8 mouse cellular contexts compared by ENCODE assay signal in genomic region chr14:16818602-16819250, GRCm38 (mm10). TPM values are rescaled to one million over a fixed set of nuclear protein-coding genes. Genes with fewer than 3 reads are reported as not detected.
DNase-seq lines count a peak whose midpoint lies in the region; ATAC-seq and TF ChIP-seq lines count a peak whose summit lies in the region.

TSS of gene Rarb (minus strand) at chr14:16819156.

- H3K4me2 ChIP-seq in stomach, embryonic 14.5 days (replicated peaks; ENCODE audit: low read depth, low read length), result no peak within 1 kb of the TSS
- no peak within 1 kb of the TSS for H3K4me2 ChIP-seq in stomach, postnatal 0 days (replicated peaks; ENCODE audit: low read depth)
- H3K4me2 ChIP-seq in hindbrain, embryonic 11.5 days (replicated peaks; ENCODE audit: low read depth, low read length), result no peak within 1 kb of the TSS

- no peak for TF ChIP-seq CTCF in stomach, postnatal 0 days (IDR thresholded peaks at IDR 0.05; ENCODE audit: low read depth)
- TF ChIP-seq CTCF in layer of hippocampus, adult 2 months (conservative IDR thresholded peaks at IDR 0.05), result no peak

- no peaks in the 10 kb centered on the region for H3K4me1 ChIP-seq in stomach, embryonic 14.5 days (ENCODE audit: control insufficient read depth, insufficient read depth, low read length)
- H3K4me1 ChIP-seq in stomach, postnatal 0 days (replicated peaks; ENCODE audit: control insufficient read depth, insufficient read depth), result no peaks in the 10 kb centered on the region
- no peaks in the 10 kb centered on the region for H3K4me1 ChIP-seq in hindbrain, embryonic 11.5 days (replicated peaks; ENCODE audit: control insufficient read depth, insufficient read depth, low read length)

- H3K4me3 ChIP-seq in stomach, embryonic 14.5 days (ENCODE audit: low read depth, low read length), result no peak within 1 kb of the TSS
- H3K4me3 ChIP-seq in stomach, postnatal 0 days (ENCODE audit: low read depth, low read length), result no peak within 1 kb of the TSS
- H3K4me3 ChIP-seq in hindbrain, embryonic 11.5 days (ENCODE audit: low read depth, low read length), result no peak within 1 kb of the TSS
- no peak within 1 kb of the TSS for H3K4me3 ChIP-seq in layer of hippocampus, adult 2 months

- no peaks in the 10 kb centered on the region for H3K9me3 ChIP-seq in stomach, embryonic 14.5 days (ENCODE audit: control insufficient read depth, low read depth, low read length)
- H3K9me3 ChIP-seq in stomach, postnatal 0 days (ENCODE audit: control insufficient read depth, low read length), result no peaks in the 10 kb centered on the region
- H3K9me3 ChIP-seq in hindbrain, embryonic 11.5 days (ENCODE audit: control insufficient read depth, low read length), result no peaks in the 10 kb centered on the region

- no peak within 1 kb of the TSS for H3K27ac ChIP-seq in stomach, embryonic 14.5 days (ENCODE audit: low read length)
- H3K27ac ChIP-seq in stomach, postnatal 0 days (replicated peaks), result no peak within 1 kb of the TSS
- H3K27ac ChIP-seq in hindbrain, embryonic 11.5 days (ENCODE audit: low read depth, low read length), result no peak within 1 kb of the TSS
- H3K27ac ChIP-seq in layer of hippocampus, adult 2 months, result no peak within 1 kb of the TSS

- 87% methylated on average over 4 of the region's 4 CpGs for WGBS in stomach, embryonic 14.5 days
- WGBS in stomach, postnatal 0 days, result 98% methylated on average over 4 of the region's 4 CpGs
- 96% methylated on average over 4 of the region's 4 CpGs for WGBS in hindbrain, embryonic 11.5 days

- no peak for TF ChIP-seq EP300 in stomach, postnatal 0 days (optimal IDR thresholded peaks at IDR 0.05)

- no peak for ATAC-seq in stomach, embryonic 14.5 days (ENCODE audit: insufficient number of reproducible peaks, insufficient read depth, low FRiP score, low read depth)
- ATAC-seq in stomach, postnatal 0 days (ENCODE audit: low FRiP score, low TSS enrichment), result no peak
- ATAC-seq in hindbrain, embryonic 11.5 days (ENCODE audit: low FRiP score), result no peak
- ATAC-seq in frontal cortex, adult (ENCODE audit: low TSS enrichment), result no peak

- no peaks in the 10 kb centered on the region for H3K36me3 ChIP-seq in stomach, embryonic 14.5 days (ENCODE audit: control insufficient read depth, insufficient read depth, low read length)
- H3K36me3 ChIP-seq in stomach, postnatal 0 days (ENCODE audit: control insufficient read depth, insufficient read depth, low read length), result no peaks in the 10 kb centered on the region
- no peaks in the 10 kb centered on the region for H3K36me3 ChIP-seq in hindbrain, embryonic 11.5 days (ENCODE audit: control insufficient read depth, insufficient read depth, low read length)

- intact Hi-C loops in gastrocnemius, postnatal 14 days (cut with DNase I; ENCODE audit: low total_unique reads), result no loop called here

- H3K9ac ChIP-seq in stomach, embryonic 14.5 days (replicated peaks; ENCODE audit: low read depth, low read length), result no peak within 1 kb of the TSS
- H3K9ac ChIP-seq in stomach, postnatal 0 days (ENCODE audit: low read length), result no peak within 1 kb of the TSS
- no peak within 1 kb of the TSS for H3K9ac ChIP-seq in hindbrain, embryonic 11.5 days (ENCODE audit: low read depth, low read length)

- H3K27me3 ChIP-seq in stomach, embryonic 14.5 days (ENCODE audit: control insufficient read depth, insufficient read depth, low read length), result no peaks in the 10 kb centered on the region
- H3K27me3 ChIP-seq in stomach, postnatal 0 days (ENCODE audit: control insufficient read depth, insufficient read depth, low read length), result no peaks in the 10 kb centered on the region
- no peaks in the 10 kb centered on the region for H3K27me3 ChIP-seq in hindbrain, embryonic 11.5 days (ENCODE audit: control insufficient read depth, insufficient read depth, low read length)

- DNase-seq in gastrocnemius, postnatal 4 days (ENCODE audit: low spot score in 2 of 2), result no peak
- no peak for DNase-seq in gastrocnemius, postnatal 14 days
- no peak for DNase-seq in stomach, postnatal 0 days (ENCODE audit: low spot score)
- no peak for DNase-seq in hindbrain, embryonic 11.5 days (ENCODE audit: low spot score)
- DNase-seq in layer of hippocampus, adult 8-10 months (ENCODE audit: low spot score in 2 of 2), result no peak
- DNase-seq in layer of hippocampus, adult 2 months (ENCODE audit: low spot score in 2 of 2), result no peak

RNA-seq across cellular contexts. Expression of gene Rarb, which starts in this region (rescaled TPM):
- total RNA-seq in gastrocnemius, postnatal 4 days (2021), result 10 to 100 TPM; 12.3 to 16.3 TPM
- 1 to 10 TPM; 4.9 to 8.0 TPM for total RNA-seq in gastrocnemius, postnatal 14 days (2021)
- 47.8 and 48.5 TPM in 2 replicates for polyA plus RNA-seq in stomach, embryonic 14.5 days (2014; fragmentation: Nextera tagmentation; extraction: Ambion mirVana)
- 4.0 and 4.1 TPM in 2 replicates for polyA plus RNA-seq in stomach, postnatal 0 days (2015; fragmentation: Nextera tagmentation; extraction: Ambion mirVana)
- 29.3 TPM in 2 replicates for polyA plus RNA-seq in hindbrain, embryonic 11.5 days (2014; fragmentation: Nextera tagmentation; extraction: Ambion mirVana)
- 1 to 10 TPM; 5.9 to 9.4 (median 6.9) TPM for total RNA-seq in layer of hippocampus, adult 8-10 months (2022)
- total RNA-seq in layer of hippocampus, adult 2 months (2021), result 1 to 10 TPM; 6.0 to 8.6 TPM
